Mouse (Mus musculus): ENCODE measurements around the gene Nrf1. TPM values are rescaled to one million over a fixed set of nuclear protein-coding genes. Genes with fewer than 3 reads are reported as not detected.

The Nrf1 gene
- total RNA-seq, 2 experiments from 2014 or later, result 22.0 to 25.5 TPM

DNA sequence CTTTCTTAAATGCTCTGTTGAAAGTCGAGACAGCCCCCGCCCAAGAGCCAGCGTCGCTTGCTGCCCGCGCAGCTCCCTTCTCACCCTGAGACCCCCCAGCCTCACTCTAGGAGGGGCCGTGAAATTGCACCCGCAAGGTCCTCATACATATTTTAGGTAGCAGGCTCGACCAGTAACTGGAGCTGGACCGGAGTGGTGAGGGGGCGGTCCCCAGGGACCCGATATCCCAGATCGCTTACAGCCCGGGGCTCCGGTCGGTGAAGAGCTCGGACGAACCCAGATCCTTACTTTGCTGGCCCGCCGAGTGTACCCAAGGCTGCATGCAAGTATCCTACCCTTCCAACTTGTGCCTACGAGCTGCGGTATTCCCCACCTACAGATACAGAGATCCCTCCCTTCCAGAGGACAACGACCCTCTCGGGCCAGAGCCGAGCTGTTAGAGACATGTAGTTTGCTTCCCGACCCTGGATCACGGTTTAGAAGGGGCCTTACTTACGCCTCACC is 128.2 kb downstream of the Nrf1 start:
- DNase-seq, result no peak

DNA sequence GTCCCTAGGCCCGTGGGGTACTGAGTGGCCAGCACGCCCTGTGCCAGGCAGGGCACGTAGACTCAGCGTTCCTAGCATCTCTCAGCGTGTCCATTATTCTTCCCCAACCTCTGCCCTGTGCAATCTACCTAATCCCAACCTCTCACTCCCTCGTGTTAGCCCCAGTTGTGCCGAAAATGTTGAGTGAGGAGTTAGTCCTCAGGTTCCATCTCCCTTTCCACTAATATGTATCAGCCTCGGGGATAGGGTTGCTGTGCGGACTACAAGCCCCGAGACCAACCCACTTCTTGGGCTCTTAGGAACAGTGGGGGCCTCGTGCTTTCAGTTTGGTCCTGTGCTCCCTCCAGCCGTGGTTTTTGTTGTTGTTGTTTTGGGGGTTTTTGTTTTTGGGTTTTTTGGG is 128.7 kb downstream of the Nrf1 start:
- DNase-seq, result no peak

- DNase-seq, result no peak
Measured at GRCm38 (mm10) chr6:30177305-30177704, 129.5 kb downstream of the Nrf1 start.

GRCm38 (mm10) chr6:30178023-30178639 is 130.3 kb downstream of the Nrf1 start:
- no peak for DNase-seq

DNA sequence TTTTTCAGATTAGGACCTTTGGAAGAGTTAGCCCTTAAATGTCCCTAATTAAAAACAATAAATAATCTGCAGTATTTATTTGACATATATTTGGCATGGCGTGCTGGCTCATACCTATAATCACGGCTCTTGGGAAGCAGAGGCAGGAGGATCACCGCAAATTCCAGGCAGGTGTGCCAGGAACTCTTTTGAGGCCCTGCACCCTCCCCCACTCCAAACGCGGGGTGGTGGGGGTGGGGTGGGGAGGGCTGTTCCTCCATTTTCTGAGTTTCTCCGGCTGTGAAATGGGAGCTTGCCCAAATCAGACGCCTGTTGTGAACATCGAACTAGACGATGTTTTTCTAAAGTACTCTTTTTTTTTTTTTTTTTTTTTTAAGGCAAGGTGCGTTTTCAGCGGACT is 131.3 kb downstream of the Nrf1 start:
- no peak for DNase-seq

GRCm38 (mm10) chr6:30180321-30180720 is 132.5 kb downstream of the Nrf1 start:
- no peak for DNase-seq

- DNase-seq, result no peak
Measured at GRCm38 (mm10) chr6:30182038-30182437, 134.2 kb downstream of the Nrf1 start.

DNA sequence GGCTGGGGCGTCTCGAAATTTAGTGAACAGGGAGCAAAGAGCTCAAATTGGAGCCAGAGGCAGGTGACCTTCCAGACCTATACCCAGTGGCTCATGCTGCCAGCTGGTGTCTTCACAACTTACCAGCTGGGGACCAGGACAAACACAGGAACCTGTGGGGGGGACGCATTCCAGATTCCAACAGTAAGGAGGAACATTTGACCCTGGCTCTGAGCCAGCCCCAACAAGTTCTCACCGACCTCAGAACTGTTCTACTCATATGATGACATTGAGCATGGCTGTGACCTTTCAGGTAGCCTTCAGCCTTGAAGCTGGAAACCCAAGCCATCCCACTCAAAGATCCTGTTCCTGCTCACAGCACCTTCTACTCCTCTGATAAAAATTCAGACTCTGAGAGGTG is 135.8 kb downstream of the Nrf1 start:
- no peak for DNase-seq

DNA sequence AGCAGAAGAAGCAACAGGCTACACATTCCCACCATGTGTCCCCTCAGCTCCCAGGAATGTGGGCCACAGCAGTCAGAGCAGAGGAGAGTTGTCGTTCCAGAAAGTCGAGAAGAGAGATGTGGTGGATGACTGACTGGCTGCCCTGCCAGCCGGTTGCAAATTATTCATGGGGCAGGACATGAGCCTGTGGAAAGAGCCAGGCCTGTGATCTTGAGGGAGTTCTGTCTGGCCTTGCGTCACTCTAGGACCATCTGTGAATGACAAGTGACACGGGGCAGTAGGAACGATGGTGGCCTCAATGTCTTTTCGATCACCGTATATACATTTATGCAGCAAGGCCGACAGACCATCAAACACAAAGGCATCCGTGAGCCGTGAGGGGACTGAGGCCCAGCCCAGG is 147.9 kb downstream of the Nrf1 start:
- DNase-seq, result no peak

GRCm38 (mm10) chr6:30196143-30196542 is 148.4 kb downstream of the Nrf1 start:
- no peak for DNase-seq

Small RNA genes lying within 50 kb of the gene (microRNA-seq; reads per million reads assigned to microRNA genes)
- 1,144 reads per million, percentile 76 among the genes with 10 or more reads in this experiment for gene Mir182
- gene Mir183, result 141 reads per million, percentile 49 among the genes with 10 or more reads in this experiment
- 5.1 reads per million, percentile 5 among the genes with 10 or more reads in this experiment for gene Mir96

Other genes starting within 250 kb of the Nrf1 start
- gene Strip2, start 131.0 kb upstream of the Nrf1 start, total RNA-seq (2021), result 1 to 10 TPM; 1.2 to 2.7 TPM